Mouse (Mus musculus) kidney, embryonic 15.5 days (tissue): ENCODE results near the gene Card19. TPM values are rescaled to one million over a fixed set of nuclear protein-coding genes. Genes with fewer than 3 reads are reported as not detected.
A peak's percentile ranks its signal among the peaks of the same experiment; 100 is the strongest.

Experiments used
- ATAC-seq: fragments of 200-750 bp; cut with Nextera tagmentation; replicated peaks from 2 replicates; pipeline ENCODE4 v1.8.0; 2017; ENCODE audit warnings: moderate TSS enrichment; ENCODE audit not compliant: low FRiP score
- H3K27ac ChIP-seq: fragments of 300-500 bp; sonication (generic); 2 replicates; pipeline ENCODE4 v1.5.1; 2015; ENCODE audit warnings: mild to moderate bottlenecking, inconsistent platforms
- H3K27me3 ChIP-seq: fragments of 300-500 bp; sonication (generic); 2 replicates; pipeline ENCODE4 v1.6.1; 2015; ENCODE audit warnings: inconsistent platforms
- H3K36me3 ChIP-seq: fragments of 300-500 bp; sonication (generic); 2 replicates; pipeline ENCODE4 v1.6.1; 2015; ENCODE audit warnings: inconsistent platforms
- H3K4me1 ChIP-seq: fragments of 300-500 bp; sonication (generic); 2 replicates; pipeline ENCODE4 v1.6.1; 2015; ENCODE audit warnings: inconsistent platforms
- H3K4me2 ChIP-seq: fragments of 300-500 bp; sonication (generic); 2 replicates; pipeline ENCODE4 v1.6.1; 2015; ENCODE audit warnings: moderate library complexity, mild to moderate bottlenecking, inconsistent platforms
- H3K4me3 ChIP-seq: fragments of 300-500 bp; sonication (generic); replicated peaks from 2 replicates; pipeline ENCODE4 v1.5.1; 2015; ENCODE audit warnings: mild to moderate bottlenecking, inconsistent platforms
- H3K9ac ChIP-seq: fragments of 300-500 bp; sonication (generic); 2 replicates; pipeline ENCODE4 v1.6.1; 2015; ENCODE audit warnings: mild to moderate bottlenecking, inconsistent platforms
- H3K9me3 ChIP-seq: fragments of 300-500 bp; sonication (generic); replicated peaks from 2 replicates; pipeline ENCODE4 v1.6.1; 2016; ENCODE audit warnings: inconsistent platforms
- WGBS: fragments of 180-500 bp; shearing (Covaris S2); methylation state at CpG from one replicate; pipeline ENCODE4 v1.1.7; 2015; ENCODE audit warnings: mixed read lengths; 5-methylcytosine and 5-hydroxymethylcytosine counted together
- polyA plus RNA-seq: library from polyadenylated mRNA; unstranded; fragments of >200 nt; fragmentation: Nextera tagmentation; extraction: Ambion mirVana; gene quantifications from 2 replicates; pipeline ENCODE4 v1.2.1, GENCODE M21; 2015

The Card19 gene
- polyA plus RNA-seq, 1 experiment from 2014 or later, result 47.2 TPM

DNA sequence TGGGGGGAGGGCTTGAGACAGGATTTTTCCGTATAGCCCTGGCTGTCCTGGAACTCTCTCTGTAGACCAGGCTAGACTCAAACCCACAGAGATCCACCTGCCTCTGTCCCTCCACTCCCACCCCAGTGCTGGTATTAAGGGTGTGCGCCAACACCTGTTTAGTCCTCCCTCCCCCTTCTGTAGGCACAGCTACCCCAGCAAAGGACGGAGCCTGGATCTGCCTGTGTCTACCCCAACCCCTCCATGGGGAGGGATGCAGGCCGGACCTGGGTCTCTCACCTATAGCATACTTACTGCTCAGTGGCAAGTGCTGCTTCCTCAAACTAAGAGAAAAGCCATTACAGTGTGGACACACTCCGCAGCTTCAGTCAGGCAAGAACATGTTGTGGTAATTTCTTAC lies 35.6 kb downstream of the Card19 start:
- H3K36me3 ChIP-seq, result no peaks in the 10 kb centered on the region
- H3K9ac ChIP-seq, result no peak overlapping the region
- ATAC-seq, result no peak
- H3K4me2 ChIP-seq, result no peak overlapping the region
- H3K27ac ChIP-seq, result no peak overlapping the region
- H3K4me3 ChIP-seq, result no peak overlapping the region
- 0 out of 2 replicates have a peak, but pooled peaks cover 3% of the 10 kb centered on the region for H3K27me3 ChIP-seq
- 83% methylated on average over 5 of the region's 5 CpGs for WGBS
- 0 out of 2 replicates have a peak, but pooled peaks cover 7% of the 10 kb centered on the region for H3K4me1 ChIP-seq
- H3K9me3 ChIP-seq, result no peaks in the 10 kb centered on the region

DNA sequence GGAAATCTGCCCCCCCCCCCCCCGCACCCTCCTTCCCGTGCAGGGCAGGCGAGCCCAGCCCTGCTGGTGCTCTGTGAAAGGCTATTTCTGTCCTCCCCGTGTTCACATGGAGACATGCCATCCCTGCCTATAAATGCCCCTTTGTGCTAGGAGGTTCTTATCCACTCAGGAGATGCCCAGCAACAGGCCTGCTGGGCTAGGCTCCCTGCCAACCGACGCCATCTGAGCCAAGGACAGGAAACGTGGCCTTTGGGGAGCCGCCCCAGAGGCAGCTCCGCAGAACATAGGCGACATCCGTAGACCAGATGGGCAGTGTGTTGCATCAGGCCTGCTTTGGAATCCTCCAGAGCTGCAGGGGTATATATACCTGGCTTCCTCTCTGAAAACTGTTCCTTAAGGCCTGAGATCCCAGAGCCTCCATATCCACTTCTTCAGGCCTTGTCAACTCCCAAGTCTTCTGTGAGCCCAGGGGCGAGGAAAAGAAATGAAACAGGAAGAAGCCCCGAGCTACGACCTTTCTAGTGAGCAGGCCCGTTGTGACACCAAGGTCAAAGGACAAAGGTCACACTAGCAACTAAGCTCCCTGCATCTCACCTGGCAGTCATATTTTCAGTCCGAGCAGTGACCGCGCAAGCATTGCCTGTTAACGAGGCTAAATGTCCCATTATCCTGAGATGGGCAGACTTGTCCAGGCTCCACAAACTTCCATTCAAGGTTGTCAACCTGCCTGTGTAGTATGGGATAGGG lies 36.8 kb downstream of the Card19 start:
- H3K9ac ChIP-seq, result no peak overlapping the region
- H3K4me3 ChIP-seq, result no peak overlapping the region
- no peak overlapping the region for H3K27ac ChIP-seq
- no peaks in the 10 kb centered on the region for H3K9me3 ChIP-seq
- H3K36me3 ChIP-seq, result no peaks in the 10 kb centered on the region
- 67% methylated on average over 19 of the region's 19 CpGs for WGBS
- H3K4me1 ChIP-seq, result 0 out of 2 replicates have a peak, but pooled peaks cover 7% of the 10 kb centered on the region
- no peak overlapping the region for H3K4me2 ChIP-seq
- ATAC-seq, result no peak
- H3K27me3 ChIP-seq, result 0 out of 2 replicates have a peak, but pooled peaks cover 4% of the 10 kb centered on the region

GRCm38 (mm10) chr13:49175509-49175908 lies 40.3 kb downstream of the Card19 start:
- no peak for ATAC-seq
- H3K9me3 ChIP-seq, result no peaks in the 10 kb centered on the region
- 0 out of 2 replicates have a peak, but pooled peaks cover 4% of the 10 kb centered on the region for H3K27me3 ChIP-seq
- WGBS, result 77% methylated on average over 10 of the region's 10 CpGs
- no peak overlapping the region for H3K9ac ChIP-seq
- no peak overlapping the region for H3K27ac ChIP-seq
- H3K4me3 ChIP-seq, result no peak overlapping the region
- peaks cover 17% of the 10 kb centered on the region for H3K4me1 ChIP-seq
- no peaks in the 10 kb centered on the region for H3K36me3 ChIP-seq
- H3K4me2 ChIP-seq, result no peak overlapping the region

DNA sequence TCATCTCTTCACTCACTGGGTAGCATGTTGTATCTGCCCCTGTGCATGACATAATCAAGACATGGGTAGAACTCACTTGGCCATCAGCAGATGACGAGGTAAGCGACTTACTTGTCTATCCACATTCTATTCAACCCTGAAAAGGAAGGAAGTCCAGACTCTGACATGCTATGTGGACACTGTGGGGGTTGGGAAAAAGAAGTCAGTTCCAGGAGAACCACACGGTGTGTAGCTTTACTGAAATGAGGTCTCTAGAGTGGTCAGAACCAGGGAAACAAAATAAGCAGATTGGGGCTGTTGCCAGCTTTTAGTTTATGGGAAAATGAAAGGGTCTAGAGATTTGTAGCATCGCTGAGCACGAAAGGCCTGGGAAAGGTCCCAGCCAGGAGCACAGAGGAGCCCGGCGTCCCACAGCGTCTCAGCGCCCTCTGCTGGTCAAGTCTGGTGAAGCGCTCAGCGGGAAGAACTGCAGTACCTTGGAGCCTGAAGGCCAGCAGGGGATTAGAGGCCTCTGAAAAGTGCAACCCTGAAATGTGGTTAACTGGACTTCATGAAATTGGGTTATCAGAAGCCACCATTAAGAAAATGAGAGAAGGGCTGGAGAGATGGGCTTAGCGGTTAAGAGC lies 42.8 kb downstream of the Card19 start:
- H3K4me2 ChIP-seq, result 0 out of 2 replicates have a peak overlapping the region, but pooled peaks have one; percentile 1
- H3K4me3 ChIP-seq, result no peak overlapping the region
- H3K9me3 ChIP-seq, result no peaks in the 10 kb centered on the region
- H3K27ac ChIP-seq, result no peak overlapping the region
- ATAC-seq, result peak; percentile 72
- WGBS, result 5% methylated on average over 12 of the region's 12 CpGs
- peaks cover 19% of the 10 kb centered on the region for H3K4me1 ChIP-seq
- 0 out of 2 replicates have a peak, but pooled peaks cover 4% of the 10 kb centered on the region for H3K27me3 ChIP-seq
- no peaks in the 10 kb centered on the region for H3K36me3 ChIP-seq
- no peak overlapping the region for H3K9ac ChIP-seq

DNA sequence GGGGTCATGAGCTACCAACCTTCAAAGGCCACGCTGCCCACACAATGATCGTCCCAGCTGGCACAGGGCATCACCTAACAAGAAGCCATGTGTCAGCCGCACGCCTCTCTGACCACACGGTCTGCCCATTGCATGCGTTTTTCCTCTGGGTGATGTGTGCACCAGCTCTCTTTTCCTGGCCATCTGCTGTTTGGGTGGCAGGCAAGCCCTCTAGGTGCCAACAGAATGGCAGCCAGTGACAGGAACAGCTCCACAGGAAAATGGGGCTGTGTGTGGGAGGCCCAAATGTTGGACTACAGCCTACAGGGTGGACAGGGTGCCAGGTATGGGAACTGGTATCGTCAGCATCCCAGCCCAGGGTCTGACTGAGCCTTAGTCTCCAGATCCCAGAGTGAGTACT lies 43.5 kb downstream of the Card19 start:
- Histone ChIP-seq H3K9me3 (no peaks in the 10 kb centered on the region), H3K4me3 (no peak overlapping the region), H3K27ac (no peak overlapping the region), H3K27me3 (0 out of 2 replicates have a peak, but pooled peaks cover 4% of the 10 kb centered on the region), H3K9ac (no peak overlapping the region), H3K36me3 (no peaks in the 10 kb centered on the region), H3K4me1 (peaks cover 20% of the 10 kb centered on the region), H3K4me2 (no peak overlapping the region)
- ATAC-seq, result 0 out of 2 replicates have a peak, but pooled peaks have one; percentile 13
- WGBS, result 84% methylated on average over 7 of the region's 7 CpGs

DNA sequence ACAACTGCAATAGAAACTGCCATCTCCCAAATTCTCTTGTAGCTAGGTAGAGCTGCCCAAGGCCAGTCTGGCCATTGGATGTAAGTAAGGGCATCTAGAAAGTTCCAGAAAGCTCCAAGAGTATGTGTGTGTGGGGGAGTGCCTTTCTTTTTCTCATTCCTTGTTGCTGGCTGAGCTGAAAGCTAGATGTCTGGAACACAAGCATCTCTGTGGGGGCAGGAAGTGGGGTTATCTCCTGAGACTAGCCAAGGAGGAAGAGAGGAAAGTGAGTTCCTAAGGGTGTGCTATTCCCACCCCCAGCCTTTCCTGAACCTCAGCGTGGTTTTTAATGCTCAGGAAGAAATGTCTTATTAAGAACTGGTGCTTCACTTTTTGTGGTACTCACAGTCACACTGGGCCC lies 44.1 kb downstream of the Card19 start:
- Histone ChIP-seq H3K4me1 (peaks cover 25% of the 10 kb centered on the region), H3K27ac (no peak overlapping the region), H3K36me3 (no peaks in the 10 kb centered on the region), H3K4me3 (no peak overlapping the region), H3K27me3 (0 out of 2 replicates have a peak, but pooled peaks cover 4% of the 10 kb centered on the region), H3K9ac (no peak overlapping the region), H3K9me3 (no peaks in the 10 kb centered on the region), H3K4me2 (no peak overlapping the region)
- 60% methylated on average over 1 of the region's 1 CpGs for WGBS
- no peak for ATAC-seq

GRCm38 (mm10) chr13:49170623-49171022 lies 45.2 kb downstream of the Card19 start:
- 82% methylated on average over 11 of the region's 11 CpGs for WGBS
- no peak overlapping the region for H3K4me2 ChIP-seq
- H3K36me3 ChIP-seq, result no peaks in the 10 kb centered on the region
- no peaks in the 10 kb centered on the region for H3K9me3 ChIP-seq
- ATAC-seq, result no peak
- peaks cover 25% of the 10 kb centered on the region for H3K4me1 ChIP-seq
- no peak overlapping the region for H3K9ac ChIP-seq
- 0 out of 2 replicates have a peak, but pooled peaks cover 4% of the 10 kb centered on the region for H3K27me3 ChIP-seq
- H3K27ac ChIP-seq, result no peak overlapping the region
- H3K4me3 ChIP-seq, result no peak overlapping the region

GRCm38 (mm10) chr13:49169448-49170207 lies 46.2 kb downstream of the Card19 start:
- 17% methylated on average over 17 of the region's 17 CpGs for WGBS
- Histone ChIP-seq H3K4me2 (no peak overlapping the region), H3K27ac (no peak overlapping the region)

GRCm38 (mm10) chr13:49167081-49167480 lies 48.8 kb downstream of the Card19 start:
- Histone ChIP-seq H3K4me1 (peaks cover 17% of the 10 kb centered on the region), H3K27ac (no peak overlapping the region), H3K4me3 (no peak overlapping the region), H3K36me3 (no peaks in the 10 kb centered on the region), H3K9ac (no peak overlapping the region), H3K4me2 (no peak overlapping the region), H3K9me3 (no peaks in the 10 kb centered on the region), H3K27me3 (no peaks in the 10 kb centered on the region)
- no peak for ATAC-seq
- WGBS, result 46% methylated on average over 9 of the region's 9 CpGs

More at GRCm38 (mm10) chr13:49169448-49170207, 46.2 kb downstream of the Card19 start:
- Histone ChIP-seq H3K4me1 (peaks cover 25% of the 10 kb centered on the region), H3K9ac (no peak overlapping the region), H3K27me3 (no peaks in the 10 kb centered on the region), H3K9me3 (no peaks in the 10 kb centered on the region), H3K4me3 (no peak overlapping the region), H3K36me3 (no peaks in the 10 kb centered on the region)
- ATAC-seq, result peak; percentile 76

DNA sequence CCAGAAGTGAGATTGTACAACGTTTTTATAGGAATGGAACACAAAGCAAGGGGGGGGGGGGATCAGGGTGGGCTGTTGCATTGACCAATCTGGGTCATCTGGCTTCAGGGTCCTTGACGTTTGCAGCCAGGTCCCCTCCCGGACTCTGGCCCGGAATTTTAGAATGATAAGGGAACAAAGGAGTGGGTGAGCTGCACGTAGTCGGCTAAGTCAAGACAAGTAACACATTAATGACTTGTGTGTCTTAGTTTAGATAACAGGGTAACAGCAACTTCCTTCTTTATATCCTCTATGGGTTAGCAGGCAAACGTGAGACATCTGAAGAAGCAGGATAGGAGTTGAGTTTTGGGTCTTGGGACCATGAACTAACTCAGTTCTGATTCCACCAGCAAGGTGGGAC lies 52.2 kb downstream of the Card19 start:
- ATAC-seq, result no peak
- Histone ChIP-seq H3K4me1 (0 out of 2 replicates have a peak, but pooled peaks cover 6% of the 10 kb centered on the region), H3K27ac (no peak overlapping the region), H3K9ac (no peak overlapping the region), H3K4me2 (no peak overlapping the region), H3K4me3 (no peak overlapping the region), H3K36me3 (no peaks in the 10 kb centered on the region), H3K9me3 (no peaks in the 10 kb centered on the region), H3K27me3 (no peaks in the 10 kb centered on the region)
- WGBS, result 81% methylated on average over 7 of the region's 7 CpGs

DNA sequence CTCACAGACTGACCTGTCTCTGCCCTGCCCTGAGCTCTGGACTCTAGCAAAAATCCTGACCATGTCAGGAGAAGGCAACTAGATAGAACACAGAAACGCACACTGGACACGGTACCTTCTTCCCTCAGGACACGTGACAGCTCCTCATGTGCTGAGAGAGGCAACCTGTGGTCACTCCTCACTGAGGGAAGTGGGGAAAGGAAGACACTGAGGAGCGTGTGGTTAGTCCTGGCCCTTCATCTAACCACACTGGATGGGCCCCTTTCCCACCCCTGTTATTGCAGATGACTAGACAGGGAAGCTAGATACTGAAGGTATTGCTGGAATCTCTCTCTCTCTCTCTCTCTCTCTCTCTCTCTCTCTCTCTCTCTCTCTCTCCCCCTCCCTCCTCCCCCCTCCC lies 53.1 kb downstream of the Card19 start:
- H3K36me3 ChIP-seq, result no peaks in the 10 kb centered on the region
- WGBS, result 72% methylated on average over 4 of the region's 4 CpGs
- no peak overlapping the region for H3K4me2 ChIP-seq

DNA sequence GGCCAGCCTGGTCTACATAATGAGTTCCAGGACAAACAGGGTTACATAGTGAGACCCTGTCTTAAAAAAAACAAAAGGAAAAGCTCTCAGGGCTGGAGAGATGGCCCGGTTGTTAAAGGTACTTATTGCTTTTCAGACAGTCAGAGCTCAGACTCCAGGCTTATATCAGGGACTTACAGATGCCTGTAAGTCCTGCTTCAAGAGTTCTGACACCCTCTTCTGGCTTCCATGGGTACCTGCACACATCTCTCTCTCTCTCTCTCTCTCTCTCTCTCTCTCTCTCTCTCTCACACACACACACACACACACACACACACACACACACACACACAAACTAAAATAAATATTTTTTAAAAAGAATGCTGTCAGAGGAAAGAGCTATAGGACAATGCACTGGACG lies 54.6 kb downstream of the Card19 start:
- no peaks in the 10 kb centered on the region for H3K36me3 ChIP-seq
- no peak overlapping the region for H3K4me2 ChIP-seq
- no peaks in the 10 kb centered on the region for H3K9me3 ChIP-seq
- no peak overlapping the region for H3K27ac ChIP-seq
- H3K4me3 ChIP-seq, result no peak overlapping the region
- H3K4me1 ChIP-seq, result no peaks in the 10 kb centered on the region
- 64% methylated on average over 2 of the region's 2 CpGs for WGBS
- ATAC-seq, result no peak
- no peak overlapping the region for H3K9ac ChIP-seq
- no peaks in the 10 kb centered on the region for H3K27me3 ChIP-seq

More for the DNA sequence above, 53.1 kb downstream of the Card19 start:
- Histone ChIP-seq H3K9ac (no peak overlapping the region), H3K27me3 (no peaks in the 10 kb centered on the region), H3K27ac (no peak overlapping the region), H3K4me1 (0 out of 2 replicates have a peak, but pooled peaks cover 6% of the 10 kb centered on the region), H3K4me3 (no peak overlapping the region), H3K9me3 (no peaks in the 10 kb centered on the region)
- ATAC-seq, result no peak
